Mouse (Mus musculus) midbrain, embryonic 14.5 days (tissue): ENCODE measurements at regions not wholly inside any gene's neighbourhood (a gene's known extent, or its start where the extent isn't known, plus 50 kb on each side); places are given as distances from the start of the nearest gene placed in this dataset.

Source experiments
- ATAC-seq: fragments of 200-750 bp; cut with Nextera tagmentation; 2 replicates; pipeline ENCODE4 v1.8.0; 2017; ENCODE audit warnings: moderate number of reproducible peaks, moderate library complexity; ENCODE audit not compliant: low FRiP score, low TSS enrichment
- DNase-seq: peaks from one replicate; pipeline ENCODE4 v3.0.0-alpha.2; 2015
- H3K27ac ChIP-seq: fragments of 300-500 bp; sonication (generic); replicated peaks from 2 replicates; pipeline ENCODE4 v1.5.1; 2014; ENCODE audit warnings: mild to moderate bottlenecking, low read depth, low read length, moderate library complexity
- H3K27me3 ChIP-seq: fragments of 300-500 bp; sonication (generic); 2 replicates; pipeline ENCODE4 v1.6.1; 2014; ENCODE audit warnings: low read length, control low read depth, mixed read lengths; ENCODE audit not compliant: control insufficient read depth, insufficient read depth
- H3K36me3 ChIP-seq: fragments of 300-500 bp; sonication (generic); 2 replicates; pipeline ENCODE4 v1.6.1; 2014; ENCODE audit warnings: low read length, control low read depth; ENCODE audit not compliant: control insufficient read depth, insufficient read depth
- H3K4me1 ChIP-seq: fragments of 300-500 bp; sonication (generic); 2 replicates; pipeline ENCODE4 v1.6.1; 2014; ENCODE audit warnings: mild to moderate bottlenecking, antibody characterized with exemption, low read length, control low read depth; ENCODE audit not compliant: control insufficient read depth, insufficient read depth
- H3K4me2 ChIP-seq: fragments of 300-500 bp; sonication (generic); 2 replicates; pipeline ENCODE4 v1.6.1; 2014; ENCODE audit warnings: mild to moderate bottlenecking, low read length, moderate library complexity
- H3K4me3 ChIP-seq: fragments of 300-500 bp; sonication (generic); replicated peaks from 2 replicates; pipeline ENCODE4 v1.5.1; 2014; ENCODE audit warnings: low read depth, low read length
- H3K9ac ChIP-seq: fragments of 300-500 bp; sonication (generic); replicated peaks from 2 replicates; pipeline ENCODE4 v1.6.1; 2014; ENCODE audit warnings: mild to moderate bottlenecking, low read length, moderate library complexity
- H3K9me3 ChIP-seq: fragments of 300-500 bp; sonication (generic); 2 replicates; pipeline ENCODE4 v1.6.1; 2016; ENCODE audit warnings: low read length, control low read depth, mixed read lengths; ENCODE audit not compliant: control insufficient read depth
- WGBS: fragments of 180-500 bp; shearing (Covaris S2); extraction: QIAGEN DNeasy Blood & Tissue Kit; methylation state at CpG from one replicate; pipeline ENCODE4 v1.1.7; 2014; 5-methylcytosine and 5-hydroxymethylcytosine counted together

GRCm38 (mm10) chr2:137413432-137413831 is 297.0 kb upstream of the Jag1 start:
- WGBS = 90% methylated on average over 3 of the region's 3 CpGs
- H3K36me3 ChIP-seq = no peaks in the 10 kb centered on the region
- H3K4me1 ChIP-seq = no peaks in the 10 kb centered on the region
- no peak overlapping the region for H3K4me2 ChIP-seq
- H3K9me3 ChIP-seq = no peaks in the 10 kb centered on the region
- no peak overlapping the region for H3K4me3 ChIP-seq
- DNase-seq (no peak), ATAC-seq (no peak)
- no peak overlapping the region for H3K27ac ChIP-seq
- H3K27me3 ChIP-seq = no peaks in the 10 kb centered on the region
- H3K9ac ChIP-seq = no peak overlapping the region

- DNase-seq (no peak), ATAC-seq (no peak)
- Histone ChIP-seq H3K4me1 (no peaks in the 10 kb centered on the region), H3K27me3 (no peaks in the 10 kb centered on the region), H3K9me3 (no peaks in the 10 kb centered on the region), H3K9ac (no peak overlapping the region), H3K4me2 (no peak overlapping the region), H3K27ac (no peak overlapping the region), H3K36me3 (no peaks in the 10 kb centered on the region), H3K4me3 (no peak overlapping the region)
- 97% methylated on average over 2 of the region's 2 CpGs for WGBS
Measured at GRCm38 (mm10) chr2:137409611-137410010, 293.2 kb upstream of the Jag1 start.

DNA sequence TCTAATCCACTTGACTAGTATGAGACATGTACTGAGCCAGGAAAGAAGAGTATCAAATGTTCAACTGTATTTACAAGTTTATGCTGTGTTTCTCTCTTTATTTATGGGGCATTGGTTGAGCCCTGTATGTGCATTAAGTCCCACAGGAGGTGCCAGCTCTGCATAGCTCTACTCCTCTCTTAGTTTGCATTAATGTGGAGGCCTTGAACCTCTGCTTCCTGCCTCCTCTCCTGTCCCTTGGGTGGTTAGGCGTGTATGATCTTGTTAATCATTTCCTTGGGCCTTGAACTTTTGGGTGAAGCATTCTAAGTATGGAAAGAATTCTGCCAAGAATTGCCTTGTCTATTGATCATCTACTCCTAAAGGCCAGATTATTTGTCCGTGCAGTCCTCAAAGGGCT is 291.9 kb upstream of the Jag1 start:
- Histone ChIP-seq H3K36me3 (no peaks in the 10 kb centered on the region), H3K4me2 (no peak overlapping the region), H3K27me3 (no peaks in the 10 kb centered on the region), H3K4me3 (no peak overlapping the region), H3K4me1 (no peaks in the 10 kb centered on the region), H3K9me3 (no peaks in the 10 kb centered on the region), H3K9ac (no peak overlapping the region), H3K27ac (no peak overlapping the region)
- 78% methylated on average over 2 of the region's 2 CpGs for WGBS
- ATAC-seq (no peak), DNase-seq (no peak)

GRCm38 (mm10) chr2:137393486-137393885 is 277.0 kb upstream of the Jag1 start:
- Histone ChIP-seq H3K9ac (no peak overlapping the region), H3K4me3 (no peak overlapping the region), H3K9me3 (no peaks in the 10 kb centered on the region), H3K36me3 (no peaks in the 10 kb centered on the region), H3K4me1 (no peaks in the 10 kb centered on the region), H3K27me3 (no peaks in the 10 kb centered on the region), H3K4me2 (no peak overlapping the region), H3K27ac (no peak overlapping the region)
- ATAC-seq (no peak), DNase-seq (no peak)
- WGBS = 76% methylated on average over 4 of the region's 4 CpGs

- WGBS = 89% methylated on average over 2 of the region's 2 CpGs
- Histone ChIP-seq H3K27me3 (no peaks in the 10 kb centered on the region), H3K4me2 (no peak overlapping the region), H3K4me3 (no peak overlapping the region), H3K9me3 (no peaks in the 10 kb centered on the region), H3K27ac (no peak overlapping the region), H3K36me3 (no peaks in the 10 kb centered on the region), H3K4me1 (no peaks in the 10 kb centered on the region), H3K9ac (no peak overlapping the region)
- no peak for DNase-seq
- ATAC-seq = no peak
Measured at GRCm38 (mm10) chr2:137379816-137380215, 263.4 kb upstream of the Jag1 start.

DNA sequence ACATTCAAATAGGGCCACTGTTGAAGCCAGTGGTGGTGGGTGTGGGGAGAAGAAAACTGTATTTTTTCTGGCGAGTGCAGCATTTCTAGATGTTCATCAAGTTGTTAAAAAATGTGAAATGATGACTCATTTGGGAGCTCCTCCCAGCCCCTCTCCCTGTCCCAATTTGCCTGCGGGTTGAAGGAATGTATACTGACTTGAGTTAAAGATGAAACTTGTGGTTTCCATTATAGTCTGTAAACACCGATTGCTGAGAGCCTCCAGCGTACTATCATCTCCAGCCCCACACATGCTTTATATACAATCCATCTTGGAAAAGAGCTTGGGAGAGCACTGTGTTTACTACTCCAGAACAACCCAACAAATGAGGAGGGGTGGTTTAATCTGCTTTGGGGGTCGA is 258.9 kb upstream of the Jag1 start:
- Histone ChIP-seq H3K4me1 (no peaks in the 10 kb centered on the region), H3K9ac (no peak overlapping the region), H3K4me3 (no peak overlapping the region), H3K36me3 (no peaks in the 10 kb centered on the region), H3K27me3 (no peaks in the 10 kb centered on the region), H3K4me2 (no peak overlapping the region), H3K27ac (no peak overlapping the region), H3K9me3 (no peaks in the 10 kb centered on the region)
- 90% methylated on average over 5 of the region's 5 CpGs for WGBS
- no peak for DNase-seq
- no peak for ATAC-seq

DNA sequence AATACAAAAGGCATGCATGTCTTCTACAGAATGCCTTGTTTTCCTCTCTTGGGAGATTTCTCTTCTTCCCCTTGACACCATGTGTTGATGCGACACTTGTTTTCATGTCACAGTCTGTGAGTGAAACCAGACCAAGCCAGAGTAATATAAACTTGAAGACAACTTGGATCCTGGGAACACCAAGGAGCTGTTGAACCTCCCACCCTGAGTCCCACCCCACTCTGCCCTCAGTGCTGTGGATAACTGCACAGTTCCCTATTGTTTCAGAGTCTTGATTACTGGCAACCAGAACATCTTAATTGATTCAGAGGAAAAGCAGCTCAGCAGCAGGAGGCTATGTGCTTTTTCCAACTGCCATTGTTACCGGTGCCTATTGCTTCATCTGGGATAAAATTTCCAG is 254.6 kb upstream of the Jag1 start:
- DNase-seq = no peak
- Histone ChIP-seq H3K4me2 (no peak overlapping the region), H3K4me1 (no peaks in the 10 kb centered on the region), H3K4me3 (no peak overlapping the region), H3K9me3 (no peaks in the 10 kb centered on the region), H3K27ac (no peak overlapping the region), H3K27me3 (no peaks in the 10 kb centered on the region), H3K9ac (no peak overlapping the region), H3K36me3 (no peaks in the 10 kb centered on the region)
- 80% methylated on average over 2 of the region's 2 CpGs for WGBS
- ATAC-seq = no peak

GRCm38 (mm10) chr2:137363006-137363405 is 246.6 kb upstream of the Jag1 start:
- DNase-seq (no peak), ATAC-seq (no peak)
- H3K4me3 ChIP-seq = no peak overlapping the region
- no peaks in the 10 kb centered on the region for H3K36me3 ChIP-seq
- no peak overlapping the region for H3K27ac ChIP-seq
- H3K4me1 ChIP-seq = no peaks in the 10 kb centered on the region
- no peak overlapping the region for H3K4me2 ChIP-seq
- no peaks in the 10 kb centered on the region for H3K9me3 ChIP-seq
- WGBS = 93% methylated on average over 2 of the region's 2 CpGs
- no peaks in the 10 kb centered on the region for H3K27me3 ChIP-seq
- H3K9ac ChIP-seq = no peak overlapping the region

GRCm38 (mm10) chr2:137357181-137357738 is 240.8 kb upstream of the Jag1 start:
- no peak overlapping the region for H3K4me3 ChIP-seq
- no peak overlapping the region for H3K9ac ChIP-seq
- H3K4me2 ChIP-seq = no peak overlapping the region
- H3K36me3 ChIP-seq = no peaks in the 10 kb centered on the region
- H3K9me3 ChIP-seq = no peaks in the 10 kb centered on the region
- WGBS = 79% methylated on average over 13 of the region's 13 CpGs
- no peak overlapping the region for H3K27ac ChIP-seq
- no peaks in the 10 kb centered on the region for H3K4me1 ChIP-seq
- H3K27me3 ChIP-seq = no peaks in the 10 kb centered on the region
- peak; percentile 19 for DNase-seq
- no peak for ATAC-seq
